Mouse (Mus musculus) cerebellum, adult 11-12 months (tissue): ENCODE measurements around the gene Dpyd.

ENCODE experiments used
- DNase-seq: peaks from one replicate; pipeline ENCODE4 v3.0.0; 2022

Dpyd gene

GRCm38 (mm10) chr3:119381119-119381518 is 819.2 kb downstream of the Dpyd start:
- no peak for DNase-seq

GRCm38 (mm10) chr3:119382395-119382794 is 820.5 kb downstream of the Dpyd start:
- DNase-seq = no peak

GRCm38 (mm10) chr3:119387332-119388105 is 825.6 kb downstream of the Dpyd start:
- no peak for DNase-seq

- no peak for DNase-seq
These were observed 835.3 kb downstream of the Dpyd start for GRCm38 (mm10) chr3:119397205-119397604.

- DNase-seq = no peak
These were observed 841.2 kb downstream of the Dpyd start for GRCm38 (mm10) chr3:119402836-119403728.

GRCm38 (mm10) chr3:119419087-119419709 is 857.3 kb downstream of the Dpyd start:
- DNase-seq = no peak

- DNase-seq = no peak
These were observed 857.8 kb downstream of the Dpyd start for GRCm38 (mm10) chr3:119419745-119420144.

GRCm38 (mm10) chr3:119431339-119431738 is 869.4 kb downstream of the Dpyd start:
- no peak for DNase-seq

- no peak for DNase-seq
These were observed 869.8 kb downstream of the Dpyd start for GRCm38 (mm10) chr3:119431757-119432156.

- no peak for DNase-seq
These were observed 885.6 kb downstream of the Dpyd start for GRCm38 (mm10) chr3:119447559-119447958.

GRCm38 (mm10) chr3:119464073-119464472 is 902.1 kb downstream of the Dpyd start:
- DNase-seq = no peak

GRCm38 (mm10) chr3:119464479-119464878 is 902.5 kb downstream of the Dpyd start:
- no peak for DNase-seq

- DNase-seq = no peak
These were observed 905.8 kb downstream of the Dpyd start for GRCm38 (mm10) chr3:119467723-119468122.
